In genomic region chr19:57067108-57067613, GRCm38 (mm10) we compare ENCODE assay signal across 31 mouse cellular contexts. TPM values are rescaled to one million over a fixed set of nuclear protein-coding genes. Genes with fewer than 3 reads are reported as not detected.
A peak's percentile ranks its signal among the peaks of the same experiment; 100 is the strongest.
DNase-seq lines count a peak whose midpoint lies in the region; ATAC-seq and TF ChIP-seq lines count a peak whose summit lies in the region.
"Had no signal": no experiment of that assay in that cellular context is flagged by ENCODE, and none has a peak within 500 bp of the region (broad histone marks: within the 10 kb centered on the region; RNA-seq: fewer than 3 reads in every experiment).

No protein-coding gene starts in this region.

- 83% methylated on average over 9 of the region's 9 CpGs for WGBS in hindbrain, postnatal 0 days
- WGBS in hindbrain, embryonic 11.5 days = 88% methylated on average over 9 of the region's 9 CpGs
- WGBS in limb, embryonic 12.5 days = 87% methylated on average over 9 of the region's 9 CpGs
- whole genome bisulfite sequencing in limb, embryonic 10.5 days = 90% methylated on average over 9 of the region's 9 CpGs

- H3K27ac ChIP-seq in hindbrain, postnatal 0 days = no peak overlapping the region
- no peak overlapping the region for H3K27ac ChIP-seq in hindbrain, embryonic 11.5 days (ENCODE audit: low read depth, low read length)
- H3K27ac ChIP-seq in limb, embryonic 12.5 days = no peak overlapping the region
- no peak overlapping the region for H3K27ac ChIP-seq in limb, embryonic 10.5 days
- H3K27ac ChIP-seq in testis, adult 2 months (ENCODE audit: control insufficient read depth, insufficient read depth, low read depth, low read length) = peak overlapping the region; percentile 74
- H3K27ac ChIP-seq: forebrain, embryonic 15.5 days; heart, embryonic 10.5 days; heart, embryonic 15.5 days; hindbrain, embryonic 14.5 days; liver, embryonic 14.5 days; midbrain, embryonic 13.5 days; stomach, embryonic 15.5 days had no signal

- no peaks in the 10 kb centered on the region for H3K27me3 ChIP-seq in hindbrain, postnatal 0 days (ENCODE audit: insufficient read depth, low read length)
- H3K27me3 ChIP-seq in hindbrain, embryonic 11.5 days (ENCODE audit: control insufficient read depth, insufficient read depth, low read length) = no peaks in the 10 kb centered on the region
- peaks cover 20% of the 10 kb centered on the region; the same call in 1 of the 2 replicates for H3K27me3 ChIP-seq in limb, embryonic 12.5 days
- H3K27me3 ChIP-seq in limb, embryonic 10.5 days (ENCODE audit: low read depth, poor library complexity, severe bottlenecking) = peaks cover 48% of the 10 kb centered on the region
- H3K27me3 ChIP-seq in testis, adult 2 months (ENCODE audit: control insufficient read depth, insufficient read depth, low read length) = no peaks in the 10 kb centered on the region
- H3K27me3 ChIP-seq: forebrain, embryonic 15.5 days; heart, embryonic 15.5 days; midbrain, embryonic 13.5 days; stomach, embryonic 15.5 days had no signal

- peak; percentile 86 for TF ChIP-seq POLR2A in testis, adult 2 months (IDR thresholded peaks at IDR 0.05; ENCODE audit: control insufficient read depth, low read depth, low read length)

- no peak overlapping the region for H3K4me3 ChIP-seq in hindbrain, postnatal 0 days (ENCODE audit: low read length)
- no peak overlapping the region for H3K4me3 ChIP-seq in hindbrain, embryonic 11.5 days (ENCODE audit: low read depth, low read length)
- H3K4me3 ChIP-seq in limb, embryonic 12.5 days (replicated peaks) = no peak overlapping the region
- H3K4me3 ChIP-seq in limb, embryonic 10.5 days = no peak overlapping the region
- H3K4me3 ChIP-seq in testis, adult 2 months (ENCODE audit: control insufficient read depth, low read depth, low read length) = peak overlapping the region; percentile 71
- H3K4me3 ChIP-seq: forebrain, embryonic 15.5 days; heart, embryonic 10.5 days; heart, embryonic 15.5 days; megakaryocyte, embryonic 14.5 days; midbrain, embryonic 13.5 days; stomach, embryonic 15.5 days had no signal

- H3K9me3 ChIP-seq in hindbrain, postnatal 0 days (ENCODE audit: low read length) = no peaks in the 10 kb centered on the region
- no peaks in the 10 kb centered on the region for H3K9me3 ChIP-seq in hindbrain, embryonic 11.5 days (ENCODE audit: control insufficient read depth, low read length)
- H3K9me3 ChIP-seq in limb, embryonic 12.5 days = no peaks in the 10 kb centered on the region
- no peaks in the 10 kb centered on the region for H3K9me3 ChIP-seq in limb, embryonic 10.5 days (replicated peaks)
- H3K9me3 ChIP-seq: forebrain, embryonic 15.5 days; heart, embryonic 10.5 days; heart, embryonic 15.5 days; megakaryocyte, embryonic 14.5 days; midbrain, embryonic 13.5 days; stomach, embryonic 15.5 days had no signal

- no peak for TF ChIP-seq CTCF in hindbrain, postnatal 0 days (IDR thresholded peaks at IDR 0.05; ENCODE audit: low read depth)
- no peak for TF ChIP-seq CTCF in testis, adult 2 months (IDR thresholded peaks at IDR 0.05; ENCODE audit: control insufficient read depth, insufficient read depth, insufficient replicate concordance, low read depth, low read length)

- H3K4me1 ChIP-seq in hindbrain, postnatal 0 days (ENCODE audit: insufficient read depth, low read length) = no peaks in the 10 kb centered on the region
- H3K4me1 ChIP-seq in hindbrain, embryonic 11.5 days (replicated peaks; ENCODE audit: control insufficient read depth, insufficient read depth, low read length) = no peaks in the 10 kb centered on the region
- H3K4me1 ChIP-seq in limb, embryonic 12.5 days (replicated peaks) = 0 out of 2 replicates have a peak, but pooled peaks cover 2% of the 10 kb centered on the region
- H3K4me1 ChIP-seq in limb, embryonic 10.5 days = no peaks in the 10 kb centered on the region
- H3K4me1 ChIP-seq in testis, adult 2 months (ENCODE audit: control insufficient read depth, insufficient read depth, low read length) = peaks cover 5% of the 10 kb centered on the region
- H3K4me1 ChIP-seq: forebrain, embryonic 15.5 days; heart, embryonic 10.5 days; heart, embryonic 15.5 days; megakaryocyte, embryonic 14.5 days; stomach, embryonic 15.5 days had no signal

- ATAC-seq in hindbrain, postnatal 0 days = 0 out of 2 replicates have a peak, but pooled peaks have one; percentile 31
- no peak for ATAC-seq in hindbrain, embryonic 11.5 days (ENCODE audit: low FRiP score)
- 0 out of 2 replicates have a peak, but pooled peaks have one; percentile 52 for ATAC-seq in limb, embryonic 12.5 days (ENCODE audit: insufficient number of reproducible peaks, insufficient read depth, low FRiP score, low TSS enrichment, low read depth)
- ATAC-seq: forebrain, embryonic 15.5 days had no signal

- 0 out of 2 replicates have a peak, but pooled peaks cover 10% of the 10 kb centered on the region for H3K36me3 ChIP-seq in hindbrain, postnatal 0 days (ENCODE audit: insufficient read depth, low read length)
- H3K36me3 ChIP-seq in hindbrain, embryonic 11.5 days (ENCODE audit: control insufficient read depth, insufficient read depth, low read length) = no peaks in the 10 kb centered on the region
- H3K36me3 ChIP-seq in limb, embryonic 12.5 days = no peaks in the 10 kb centered on the region
- no peaks in the 10 kb centered on the region for H3K36me3 ChIP-seq in limb, embryonic 10.5 days
- H3K36me3 ChIP-seq in testis, adult 2 months (ENCODE audit: control insufficient read depth, insufficient read depth, low read length) = no peaks in the 10 kb centered on the region
- H3K36me3 ChIP-seq: forebrain, embryonic 15.5 days; stomach, embryonic 15.5 days had no signal

- no peak overlapping the region for H3K4me2 ChIP-seq in hindbrain, postnatal 0 days (ENCODE audit: low read depth, low read length)
- no peak overlapping the region for H3K4me2 ChIP-seq in hindbrain, embryonic 11.5 days (replicated peaks; ENCODE audit: low read depth, low read length)
- no peak overlapping the region for H3K4me2 ChIP-seq in limb, embryonic 12.5 days
- H3K4me2 ChIP-seq: forebrain, embryonic 15.5 days; heart, embryonic 15.5 days; hindbrain, embryonic 14.5 days; midbrain, embryonic 13.5 days; stomach, embryonic 15.5 days had no signal

- DNase-seq in hindbrain, postnatal 0 days (ENCODE audit: low spot score) = no peak
- DNase-seq in hindbrain, embryonic 11.5 days (ENCODE audit: low spot score) = no peak
- DNase-seq in limb, embryonic 10.5 days (ENCODE audit: low spot score) = no peak
- DNase-seq in testis, postnatal 14 days (ENCODE audit: low spot score) = no peak
- no peak for DNase-seq in frontal cortex, postnatal 14 days (ENCODE audit: low spot score in 2 of 2)
- DNase-seq: adrenal gland, postnatal 10 days; B cell, adult 2 months; cerebellum, adult 8-10 months; cerebellum, postnatal 36 days; gastrocnemius, postnatal 10 days; kidney, adult 18-20 months; kidney, postnatal 10 days; liver; lung, adult 2 months; lung, postnatal 36 days; right cerebral cortex, postnatal 25 days; thymus, adult 2 months; thymus, postnatal 36 days had no signal

- H3K9ac ChIP-seq in hindbrain, postnatal 0 days (replicated peaks; ENCODE audit: low read length) = no peak overlapping the region
- H3K9ac ChIP-seq in hindbrain, embryonic 11.5 days (ENCODE audit: low read depth, low read length) = no peak overlapping the region
- no peak overlapping the region for H3K9ac ChIP-seq in limb, embryonic 12.5 days (replicated peaks)
- H3K9ac ChIP-seq: forebrain, embryonic 15.5 days; heart, embryonic 15.5 days; hindbrain, embryonic 14.5 days; liver, embryonic 14.5 days; midbrain, embryonic 13.5 days; stomach, embryonic 15.5 days had no signal

RNA-seq across cellular contexts. Expression of gene Afap1l2, which starts 59.1 kb away (rescaled TPM):
- total RNA-seq in hindbrain, postnatal 0 days (2014; rRNA removed) = 20.8 and 22.7 TPM in 2 replicates
- 12.3 and 12.9 TPM in 2 replicates for polyA plus RNA-seq in hindbrain, postnatal 0 days (2015; fragmentation: Nextera tagmentation; extraction: Ambion mirVana)
- 3.7 and 5.5 TPM in 2 replicates for polyA plus RNA-seq in hindbrain, embryonic 11.5 days (2014; fragmentation: Nextera tagmentation; extraction: Ambion mirVana)
- 2.3 and 3.3 TPM in 2 replicates for polyA plus RNA-seq in limb, embryonic 12.5 days (2016; fragmentation: Nextera tagmentation; extraction: Ambion mirVana)
- polyA plus RNA-seq in limb, embryonic 10.5 days (2016; fragmentation: Nextera tagmentation; extraction: Ambion mirVana) = 0.51 and 1.1 TPM in 2 replicates
- polyA plus RNA-seq in testis, adult 2 months (2012; rRNA removed) = 0.51 and 0.87 TPM in 2 replicates
- total RNA-seq: granulocyte monocyte progenitor cell, adult 5-6 weeks; monocyte, adult 5-6 weeks; neutrophil, adult 5-6 weeks had no signal
